Mouse (Mus musculus): Measurements from ENCODE around the gene Cyp2s1. TPM values are rescaled to one million over a fixed set of nuclear protein-coding genes. Genes with fewer than 3 reads are reported as not detected.
A peak's percentile ranks its signal among the peaks of the same experiment; 100 is the strongest.

Gene Cyp2s1
- 1 to 10 TPM; 5.4 to 6.1 TPM for total RNA-seq (2021)
- long read RNA-seq, experiment 1, transcript Cyp2s1-201 (9 exons, 2,745 nt): major isoform, 6 of 7 reads
- long read RNA-seq, experiment 1, partial matches to known transcripts: 0 of 7 reads
- long read RNA-seq, experiment 1, other reads (novel, unspliced or antisense): 1 of 7 reads
- long read RNA-seq, experiment 2, transcript Cyp2s1-201 (9 exons, 2,745 nt): major isoform, 5 of 9 reads
- long read RNA-seq, experiment 2, partial matches to known transcripts: 2 of 9 reads
- long read RNA-seq, experiment 2, other reads (novel, unspliced or antisense): 2 of 9 reads

DNA sequence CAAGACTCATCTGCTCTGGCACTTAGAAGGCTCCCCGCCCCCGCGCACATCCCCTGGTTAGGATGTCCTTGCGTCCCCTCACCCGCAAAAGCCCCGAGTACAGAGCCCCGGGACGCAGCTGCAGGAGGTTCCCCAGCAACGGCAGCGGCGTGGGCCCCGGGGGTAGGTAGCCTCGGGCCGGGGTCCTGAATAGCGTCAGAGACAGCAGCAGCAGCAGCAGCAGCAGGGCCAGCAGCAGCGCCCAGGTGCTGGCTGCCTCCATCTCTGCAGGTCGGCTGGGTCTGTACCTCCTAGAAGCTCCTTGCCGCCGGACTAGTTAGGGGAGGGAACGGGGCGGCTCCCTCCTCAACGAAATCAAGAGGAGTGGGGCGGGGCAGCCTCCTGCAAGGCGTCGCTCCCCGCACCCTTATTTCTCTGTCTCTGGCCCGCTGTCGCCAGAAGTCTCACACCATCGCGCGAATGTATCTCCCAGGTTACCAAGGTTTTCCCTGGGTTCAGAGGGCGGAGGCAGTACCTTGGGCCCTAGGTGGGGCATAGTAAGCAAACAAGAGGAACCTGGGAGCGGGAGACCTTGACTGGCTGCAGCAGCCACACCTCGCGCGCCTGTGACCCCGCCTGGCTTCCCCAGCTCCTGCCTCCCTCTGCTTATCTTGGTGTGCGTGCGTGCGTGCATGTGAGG is at the start of gene Cyp2s1:
Gene Cyp2s1, minus strand, starts transcription at position 673 of the 679 bp plus-strand sequence.
- intact Hi-C loops (cut with DNase I): no loop called here
- peak; percentile 19 to 22 for DNase-seq

DNA sequence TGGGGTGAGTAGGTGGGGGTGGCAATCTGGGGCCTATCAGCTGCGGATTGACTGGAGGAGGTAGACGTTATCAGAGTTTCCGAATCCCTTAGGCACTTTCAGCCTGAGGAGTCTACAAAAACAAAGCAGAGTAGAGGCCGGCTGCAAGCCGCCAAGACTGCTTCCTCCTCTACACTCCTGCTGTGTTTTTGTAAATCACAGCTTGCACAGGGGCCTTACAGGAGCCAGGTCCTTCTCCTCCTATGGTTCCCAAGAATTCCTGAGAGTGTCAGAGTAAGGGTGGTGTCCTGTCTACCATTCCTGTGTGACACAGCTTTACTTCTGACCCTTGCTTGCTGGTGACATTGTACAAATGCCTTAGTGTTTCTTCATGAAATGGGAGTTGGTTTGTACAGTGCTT is 48.1 kb upstream of the Cyp2s1 start:
- intact Hi-C loops (cut with DNase I): no loop called here
- DNase-seq: no peak

DNA sequence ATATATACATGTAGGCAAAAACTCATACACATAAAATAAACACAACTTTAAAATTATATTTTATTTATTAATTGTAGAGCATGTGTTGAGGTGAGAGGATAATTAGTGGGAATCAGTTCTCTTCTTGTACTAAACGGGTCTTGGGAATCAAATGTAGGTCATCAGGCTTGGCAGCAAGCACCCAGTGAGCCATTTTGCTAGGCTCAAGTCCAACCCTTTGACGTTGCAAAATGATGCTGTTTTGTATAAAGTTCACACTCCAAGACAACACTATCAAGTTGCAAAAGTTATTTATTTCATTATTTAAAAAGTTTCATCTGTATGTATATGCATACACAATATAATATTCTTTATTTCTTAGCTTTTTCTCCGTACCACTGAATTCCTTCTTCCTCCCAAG is 47.0 kb upstream of the Cyp2s1 start:
- intact Hi-C loops (cut with DNase I): no loop called here
- DNase-seq: peak in 1 of 2 experiments; percentile 16

DNA sequence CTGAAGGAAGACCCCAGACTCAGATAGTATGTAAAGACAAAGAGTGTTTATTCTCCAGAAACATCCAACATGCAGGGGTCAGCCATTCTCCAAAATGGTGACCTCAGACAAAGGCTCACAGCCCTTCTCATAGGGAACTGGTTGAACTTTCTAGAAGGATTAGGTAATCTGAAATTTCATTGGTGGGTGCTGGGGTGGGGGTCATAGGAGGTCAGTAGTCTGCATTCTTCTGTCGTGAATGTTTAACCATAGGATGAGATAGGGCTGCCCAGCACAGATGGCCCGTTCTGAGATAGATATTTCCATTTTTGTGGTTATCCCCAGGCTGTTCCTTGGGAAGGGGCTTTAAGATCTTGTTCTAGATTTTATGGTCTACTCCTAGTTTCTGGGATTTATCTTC is 45.7 kb upstream of the Cyp2s1 start:
- intact Hi-C loops (cut with DNase I): no loop called here
- no peak for DNase-seq

DNA sequence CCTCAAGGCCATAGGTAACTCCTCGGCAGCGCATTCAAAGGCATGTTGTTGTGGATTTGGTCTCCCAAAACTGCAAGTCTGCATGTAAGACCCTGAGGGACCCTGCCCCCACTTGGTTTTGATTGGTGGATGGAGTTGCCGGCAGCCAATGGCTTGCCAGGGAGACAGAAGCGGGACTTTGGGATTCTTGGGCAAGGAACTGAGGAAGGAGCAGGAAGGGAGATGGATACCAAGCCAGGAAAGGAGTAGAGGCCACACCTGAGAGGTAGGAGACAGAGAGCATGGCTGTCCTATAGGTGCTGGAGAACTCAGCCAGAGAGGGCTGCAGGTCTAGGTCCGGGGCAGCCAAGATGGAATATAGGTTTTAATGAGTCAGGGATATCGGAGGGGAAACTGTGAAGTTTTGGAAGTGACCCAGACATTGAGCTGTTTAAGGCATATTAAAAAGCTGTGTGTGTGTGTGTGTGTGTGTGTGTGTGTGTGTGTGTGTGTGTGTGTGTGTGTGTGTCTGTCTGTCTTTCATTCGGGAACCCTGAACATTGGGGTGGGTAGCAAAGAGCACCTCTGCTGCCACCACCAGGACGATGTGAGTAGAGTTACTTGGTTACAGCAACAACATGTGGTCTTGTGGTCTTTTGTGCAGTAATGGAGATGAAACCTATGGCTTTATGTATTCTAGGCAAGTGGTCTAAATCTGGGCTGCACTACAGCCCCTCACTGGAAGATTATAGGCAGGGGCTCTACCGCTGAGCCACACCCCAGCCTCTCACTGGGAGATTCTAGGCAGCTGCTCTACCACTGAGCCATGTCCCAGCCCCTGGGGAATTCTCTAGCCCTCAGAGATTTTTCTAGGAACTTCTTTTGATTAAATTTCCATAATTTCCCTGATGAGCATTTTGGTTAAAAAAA is 43.5 kb upstream of the Cyp2s1 start:
- peak in 1 of 2 experiments; percentile 15 for DNase-seq
- intact Hi-C loops (cut with DNase I): no loop called here

DNA sequence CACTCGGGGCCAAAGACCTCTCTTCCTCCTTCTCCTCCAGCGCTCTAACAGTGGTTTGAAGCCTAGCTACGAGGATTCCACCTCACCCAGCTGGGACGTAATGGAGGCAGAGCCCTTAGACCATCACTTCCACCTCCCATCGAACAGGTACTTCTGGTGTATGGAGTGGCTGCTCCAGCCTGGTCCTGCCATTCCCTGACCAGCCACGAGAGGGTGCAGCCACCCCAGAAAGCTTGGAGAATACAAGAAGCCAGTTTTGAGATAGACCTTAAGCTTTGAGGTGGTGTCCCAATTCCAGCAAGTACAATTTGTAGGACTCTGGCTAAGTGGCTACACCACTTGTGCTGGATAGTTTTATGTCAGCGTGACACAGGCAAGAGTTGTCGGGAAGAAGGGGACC is 38.4 kb upstream of the Cyp2s1 start:
- peak; percentile 70 to 80 for DNase-seq
- intact Hi-C loops (cut with DNase I): no loop called here

DNA sequence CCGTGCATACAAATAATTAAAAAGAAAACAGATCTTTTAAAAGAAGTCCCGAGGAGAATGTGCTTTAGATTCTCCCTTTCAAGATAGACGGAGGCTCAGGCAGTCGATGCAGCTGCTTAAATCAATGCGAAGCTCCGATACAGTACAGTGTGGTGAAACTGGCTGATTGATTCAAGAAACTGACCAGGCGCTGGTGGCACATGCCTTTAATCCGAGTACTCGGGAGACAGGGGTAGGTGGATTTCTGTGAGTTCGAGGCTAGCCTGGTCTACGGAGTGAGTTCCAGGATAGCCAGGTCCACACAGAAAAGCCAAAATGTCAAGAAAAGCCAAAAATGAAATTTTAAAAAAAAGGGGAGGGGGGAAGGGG is 31.7 kb upstream of the Cyp2s1 start:
- peak in 1 of 2 experiments; percentile 14 for DNase-seq
- intact Hi-C loops (cut with DNase I): no loop called here

DNA sequence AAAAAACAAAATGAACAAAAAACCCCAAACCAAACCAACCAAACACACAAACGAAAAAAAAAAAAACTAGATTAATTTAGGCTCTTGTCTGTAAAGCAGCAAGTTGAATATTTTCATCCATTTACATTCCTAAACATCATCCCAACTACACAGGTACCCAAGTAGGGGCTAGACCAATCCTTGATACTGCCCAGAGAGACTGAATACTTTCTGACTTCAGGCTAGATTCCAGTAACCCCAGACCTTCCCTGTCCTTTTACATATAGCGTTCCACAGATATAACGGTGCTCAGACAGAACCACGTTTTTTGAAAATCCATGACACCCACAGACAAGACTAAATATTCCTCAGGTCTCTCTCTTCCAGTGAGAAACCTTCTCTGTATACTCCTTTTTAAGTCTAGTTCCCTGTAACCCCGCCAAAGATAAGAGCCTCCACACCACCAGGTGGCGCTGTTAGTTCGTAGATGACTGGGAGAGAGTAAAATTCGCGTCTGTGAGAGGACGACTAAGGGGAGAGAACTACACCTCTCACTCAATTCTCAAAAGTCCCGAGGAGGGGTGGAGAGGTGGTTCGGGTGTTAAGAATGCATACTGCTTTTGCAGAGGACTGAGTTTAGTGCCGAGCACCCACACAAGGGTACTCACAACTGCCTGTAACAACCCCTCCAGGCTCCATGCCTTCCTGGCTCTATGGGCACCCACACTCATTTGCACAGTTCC is 31.2 kb upstream of the Cyp2s1 start:
- intact Hi-C loops (cut with DNase I): no loop called here
- peak; percentile 88 to 94 for DNase-seq

DNA sequence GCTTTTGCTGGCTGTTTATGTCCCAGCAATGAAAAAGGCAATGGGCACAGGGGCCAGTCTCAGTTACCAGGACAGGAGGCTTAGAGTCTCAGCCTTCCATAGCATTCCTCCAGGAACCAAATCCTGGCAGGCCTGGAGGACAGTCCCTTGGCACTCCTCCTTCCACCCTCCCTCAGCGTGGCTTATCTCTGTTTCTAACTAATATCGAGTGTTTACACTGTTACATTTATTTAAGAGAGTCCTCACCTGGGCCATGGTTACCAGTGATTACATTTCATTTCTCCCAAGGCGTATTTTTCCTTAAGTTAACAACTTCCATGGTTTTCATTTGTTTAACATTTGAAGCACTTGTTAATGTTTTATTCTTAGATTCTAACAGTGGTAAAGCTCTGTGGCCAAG is 28.2 kb upstream of the Cyp2s1 start:
- no peak for DNase-seq
- intact Hi-C loops (cut with DNase I): no loop called here

DNA sequence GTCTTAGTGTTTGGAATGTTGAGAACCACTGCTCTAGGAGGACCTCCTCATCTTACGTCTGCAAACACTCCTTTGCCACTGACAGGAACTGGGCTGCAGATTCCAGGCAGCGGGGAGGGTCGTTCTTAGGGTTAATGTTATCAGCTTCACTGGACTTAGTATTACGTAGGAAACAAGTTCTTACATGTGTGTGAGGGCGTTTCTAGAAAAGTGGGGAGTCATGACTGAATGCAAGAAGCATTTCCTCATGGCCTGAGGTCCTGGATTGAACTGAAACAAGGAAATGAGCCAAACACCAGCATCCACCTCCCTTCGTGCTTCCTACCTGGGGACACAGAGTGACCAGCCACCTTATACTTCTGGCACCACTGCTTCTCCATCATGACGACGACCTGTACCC is 27.7 kb upstream of the Cyp2s1 start:
- intact Hi-C loops (cut with DNase I): no loop called here
- DNase-seq: no peak

DNA sequence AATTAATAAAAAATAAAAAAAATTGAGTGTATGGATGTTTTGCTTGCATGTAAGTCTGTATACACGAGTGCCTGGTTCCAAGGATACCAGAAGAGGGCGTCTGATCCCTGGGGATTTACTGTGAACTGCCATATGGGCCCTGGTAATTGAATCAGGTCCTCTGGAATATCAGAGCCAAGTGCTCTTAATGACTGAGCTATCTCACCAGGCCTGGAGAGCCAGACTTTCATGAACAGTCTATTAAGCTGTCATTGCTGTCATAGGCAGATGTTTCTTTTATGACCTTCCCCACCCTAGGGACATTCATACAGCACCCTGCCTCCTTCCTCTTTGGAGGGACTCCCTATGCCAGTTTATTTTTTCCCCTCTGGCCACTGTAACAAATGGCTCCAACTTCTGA is 26.8 kb upstream of the Cyp2s1 start:
- no peak for DNase-seq
- intact Hi-C loops (cut with DNase I): no loop called here

DNA sequence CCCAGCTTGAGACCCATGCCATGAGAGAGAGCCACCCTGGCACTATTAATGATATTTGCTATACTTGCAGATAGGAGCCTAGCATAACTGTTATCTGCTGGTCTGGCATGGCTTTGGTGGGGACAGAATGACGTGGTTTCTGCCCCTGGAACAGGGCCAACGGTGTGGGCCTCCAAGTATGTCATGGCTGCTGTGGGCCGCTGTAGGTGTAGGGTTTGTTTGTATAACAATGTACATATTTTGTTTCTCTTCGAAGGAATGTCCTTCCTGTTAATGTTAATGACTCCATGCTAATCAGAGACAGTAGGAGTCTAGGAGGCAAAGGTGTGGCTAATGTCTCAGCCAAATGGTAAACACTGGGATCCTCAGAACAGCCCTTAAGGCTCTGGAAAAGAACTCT is 24.2 kb upstream of the Cyp2s1 start:
- intact Hi-C loops (cut with DNase I): no loop called here
- no peak for DNase-seq

DNA sequence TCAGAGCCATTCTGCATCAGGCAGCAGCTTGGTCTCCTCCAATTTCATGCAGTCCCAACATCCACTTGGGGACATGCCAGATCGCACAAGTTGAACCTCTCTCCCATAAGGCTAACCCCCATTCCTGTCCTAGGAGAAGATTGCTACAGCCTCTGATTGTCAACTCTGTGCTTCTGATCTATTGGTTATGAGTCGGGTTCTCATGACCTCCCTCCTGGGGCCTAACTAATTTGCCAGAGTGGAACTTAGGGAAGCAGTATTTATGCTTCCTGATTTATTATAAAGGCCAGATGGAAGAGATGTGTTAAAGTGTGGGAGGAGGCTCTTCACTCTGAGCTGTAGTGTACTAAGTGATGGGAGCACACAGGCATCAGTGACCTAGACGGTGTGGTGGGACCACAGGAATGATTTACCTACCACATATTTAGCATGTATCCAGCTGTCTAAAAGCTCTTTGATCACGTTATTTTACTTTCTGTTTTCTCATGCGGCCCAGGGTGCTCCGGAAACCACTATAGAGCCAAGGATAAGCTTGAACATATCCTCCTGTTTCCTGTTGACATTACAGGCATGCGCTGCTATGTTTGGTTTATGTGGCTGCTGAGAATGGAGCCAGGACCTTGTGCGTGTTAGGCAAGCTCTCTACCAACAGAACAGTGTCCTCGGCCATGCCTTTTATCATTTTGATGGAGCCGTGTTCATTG is 18.6 kb upstream of the Cyp2s1 start:
- intact Hi-C loops (cut with DNase I): no loop called here

DNA sequence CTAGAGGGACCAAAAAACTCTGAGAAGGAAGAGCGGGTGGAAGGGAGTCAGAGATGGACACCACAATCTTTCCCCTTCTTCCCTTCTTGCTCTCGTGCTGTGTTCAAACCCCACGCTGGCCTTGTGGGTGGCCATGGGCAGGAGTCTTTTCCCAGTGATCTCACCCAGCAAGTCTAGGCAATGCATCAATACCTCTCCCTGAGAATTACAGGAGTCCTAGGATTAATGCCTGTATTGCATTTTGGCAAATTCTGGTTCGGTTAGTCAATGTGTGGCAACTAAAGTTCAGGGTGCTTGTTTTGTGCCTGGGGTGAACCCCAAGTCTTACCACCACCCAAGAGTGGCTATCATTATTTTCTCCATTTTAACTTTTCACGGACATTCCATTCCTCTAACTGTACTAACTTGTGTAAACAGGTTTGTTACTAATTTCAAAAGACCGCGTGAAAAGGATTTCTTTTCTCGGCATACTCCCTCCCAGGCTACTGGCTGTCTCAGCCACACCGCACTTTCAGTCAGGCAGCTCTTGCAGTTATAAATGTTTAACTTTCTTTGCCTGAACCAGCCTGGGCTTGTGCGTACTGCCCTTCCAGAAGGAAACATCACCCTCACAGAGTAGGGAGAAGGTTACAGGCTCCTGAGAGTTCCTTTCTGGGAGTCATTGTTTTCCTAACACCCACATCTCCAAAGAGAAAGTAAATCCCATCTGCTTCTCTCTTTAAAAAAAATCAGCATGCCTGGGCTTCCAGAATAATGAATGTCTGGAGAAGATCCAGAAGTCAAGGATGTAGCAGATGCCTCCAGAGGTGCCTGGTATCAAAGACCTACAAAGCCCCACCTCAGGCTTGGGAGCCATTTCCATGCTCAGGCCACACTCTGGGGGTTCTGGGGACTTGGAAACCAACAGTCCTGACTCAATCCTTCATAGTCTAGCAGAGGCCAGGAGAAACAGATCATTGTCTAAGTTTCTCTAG is 15.1 kb upstream of the Cyp2s1 start:
- intact Hi-C loops (cut with DNase I): no loop called here
- DNase-seq: no peak

More for the DNA sequence above, 18.6 kb upstream of the Cyp2s1 start:
- peak in 1 of 2 experiments; percentile 40 for DNase-seq

DNA sequence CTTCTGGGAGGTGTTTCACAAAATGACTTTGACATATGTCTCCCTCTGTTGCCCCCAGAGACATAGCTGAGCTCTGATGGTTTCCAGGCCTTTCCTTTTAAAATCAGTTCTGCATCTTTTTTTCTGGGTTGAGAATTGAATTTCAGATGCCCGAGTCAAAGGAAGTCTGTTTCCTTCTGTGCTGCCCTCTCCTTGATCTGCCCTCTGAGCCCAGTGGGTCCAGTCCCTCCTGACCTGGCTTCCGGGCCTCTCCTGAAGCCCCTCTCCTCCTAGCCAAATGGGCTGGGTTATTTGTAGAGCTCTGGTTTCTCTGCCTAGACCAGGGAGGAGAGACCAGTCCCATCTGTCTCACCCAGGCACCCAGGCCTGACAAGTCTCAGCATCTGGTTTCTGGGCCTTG is 13.5 kb upstream of the Cyp2s1 start:
- intact Hi-C loops (cut with DNase I): no loop called here
- no peak for DNase-seq

DNA sequence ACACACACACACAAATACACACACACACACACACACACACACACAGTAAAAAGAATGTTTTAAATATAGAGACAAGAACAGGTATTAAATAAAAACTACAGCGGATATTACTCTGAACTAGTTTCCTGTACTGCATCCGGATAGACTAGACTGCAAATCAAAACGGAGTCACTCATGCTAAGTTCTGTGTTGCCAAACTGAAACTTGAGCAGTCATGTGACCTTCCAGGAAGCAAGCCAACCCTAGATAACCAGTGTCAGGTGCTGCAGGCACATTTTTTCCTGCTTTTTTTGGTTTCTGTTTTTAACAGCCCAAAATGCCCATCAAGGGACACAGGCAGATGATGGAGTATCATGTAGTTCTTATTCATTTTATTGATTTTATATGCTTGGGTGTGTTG is 10.5 kb upstream of the Cyp2s1 start:
- intact Hi-C loops (cut with DNase I): no loop called here
- peak; percentile 48 to 75 for DNase-seq

DNA sequence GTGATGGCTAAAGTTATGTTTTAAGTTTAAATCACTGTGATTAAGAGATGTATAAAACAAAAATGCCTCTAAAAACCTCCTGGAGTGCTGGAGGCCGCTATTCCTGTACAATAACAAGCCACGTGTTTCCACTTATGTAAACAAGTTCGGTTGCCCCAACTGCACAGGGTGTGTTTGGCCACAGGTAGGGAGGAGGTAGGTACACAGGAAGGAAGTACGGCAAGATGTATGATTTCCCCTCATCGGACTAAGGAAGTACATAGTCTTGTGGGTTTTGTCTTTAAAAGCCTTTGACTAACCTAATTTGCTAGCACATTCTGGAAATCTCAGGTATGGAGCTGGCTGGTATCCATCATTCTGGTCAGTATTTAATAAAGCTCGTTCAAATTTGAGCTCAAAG is 9.3 kb upstream of the Cyp2s1 start:
- intact Hi-C loops (cut with DNase I): no loop called here
- DNase-seq: no peak

DNA sequence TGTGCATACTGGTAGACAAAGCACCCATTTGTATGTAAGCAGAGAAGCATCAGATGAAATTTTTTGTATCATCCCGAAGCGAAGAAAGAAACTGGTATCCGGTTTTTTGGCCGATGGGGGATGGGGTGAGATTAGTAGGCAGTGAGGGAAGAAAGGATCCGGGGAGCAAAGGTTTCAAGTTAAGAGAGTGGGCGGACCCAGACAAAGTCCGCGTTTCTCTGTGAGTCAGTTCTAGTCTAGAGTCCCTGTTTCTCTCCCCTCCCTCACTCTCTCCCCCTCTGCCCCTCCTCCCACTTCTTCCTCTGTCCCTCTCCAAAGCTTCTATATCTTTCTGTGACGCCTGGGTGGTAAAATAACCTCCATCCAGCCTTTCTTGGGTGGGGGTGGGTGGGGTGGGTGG is 8.3 kb upstream of the Cyp2s1 start:
- intact Hi-C loops (cut with DNase I): no loop called here

DNA sequence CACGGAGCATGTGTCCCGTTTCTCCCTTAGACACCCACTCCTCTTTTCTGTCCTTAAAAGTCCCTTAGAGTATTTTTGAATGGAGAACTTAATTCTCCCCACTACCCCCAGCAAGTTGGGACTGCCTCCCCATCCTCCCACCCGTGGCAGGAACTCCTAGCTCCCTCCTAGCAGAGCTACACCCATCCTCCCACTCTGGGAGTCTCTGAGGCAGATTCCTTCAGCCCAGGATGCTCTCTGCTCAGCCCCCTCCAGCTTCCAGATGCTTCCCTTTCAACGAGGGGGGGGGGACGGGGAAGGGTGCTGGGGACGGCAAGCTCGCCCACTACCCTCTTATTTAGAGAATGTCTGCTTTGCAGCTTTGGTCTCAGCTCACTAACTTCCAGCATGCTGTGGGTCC is 1.1 kb downstream of the Cyp2s1 start:
- no peak for DNase-seq
- intact Hi-C loops (cut with DNase I): no loop called here

More for the DNA sequence above, 8.3 kb upstream of the Cyp2s1 start:
- DNase-seq: no peak
